Mouse (Mus musculus): ENCODE data around the gene Afap1l2. TPM values are rescaled to one million over a fixed set of nuclear protein-coding genes. Genes with fewer than 3 reads are reported as not detected.

The Afap1l2 gene
- polyA plus RNA-seq, 1 experiment from 2014 or later = 6.8 TPM

DNA sequence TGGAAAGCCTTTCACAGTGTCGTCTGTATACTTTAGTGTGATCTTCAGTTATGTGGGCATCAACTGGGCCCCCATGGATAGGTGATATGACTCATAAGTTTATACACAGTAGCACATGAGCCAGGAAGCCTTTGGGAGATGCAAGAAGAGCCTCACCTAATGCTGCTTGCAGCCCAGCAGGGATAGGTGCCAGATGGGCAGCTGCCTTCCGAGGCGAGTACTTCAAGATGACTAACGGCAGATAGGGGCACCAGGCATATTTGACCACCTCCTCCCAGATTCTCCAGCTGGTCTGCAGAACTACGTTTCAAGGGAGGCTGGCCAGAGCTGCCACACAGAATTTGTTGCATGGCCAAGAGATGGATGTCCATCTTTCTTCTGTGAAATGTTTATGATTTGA is 114.7 kb downstream of the Afap1l2 start:
- Histone ChIP-seq H3K27ac (replicated peaks) (no peak overlapping the region), H3K4me3 (no peak overlapping the region), H3K4me2 (replicated peaks) (no peak overlapping the region), H3K9me3 (no peaks in the 10 kb centered on the region), H3K36me3 (no peaks in the 10 kb centered on the region), H3K27me3 (no peaks in the 10 kb centered on the region), H3K4me1 (no peaks in the 10 kb centered on the region), H3K9ac (replicated peaks) (no peak overlapping the region)
- 86% methylated on average over 5 of the region's 5 CpGs for WGBS
- no peak for ATAC-seq (replicated peaks)

DNA sequence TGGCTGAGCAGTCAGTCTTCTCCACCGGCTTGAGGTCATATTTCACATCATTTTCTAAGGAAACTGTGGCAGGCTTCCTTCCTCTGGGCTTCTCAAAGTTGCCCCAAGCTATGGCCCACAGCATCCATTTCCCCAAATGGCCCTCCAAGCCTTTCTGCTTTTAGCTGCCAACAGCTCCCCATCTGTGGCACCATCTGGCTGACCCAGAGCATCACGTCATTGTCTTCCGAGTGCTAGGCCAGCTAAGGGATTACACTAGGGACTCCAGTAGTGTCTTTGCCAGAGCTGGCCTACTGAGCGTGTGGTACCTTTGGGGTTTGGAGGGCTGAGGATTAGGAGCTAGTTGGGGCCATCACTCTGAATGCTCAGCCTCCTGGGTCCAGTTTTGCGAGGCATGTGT is 115.4 kb downstream of the Afap1l2 start:
- Histone ChIP-seq H3K4me3 (no peak overlapping the region), H3K36me3 (no peaks in the 10 kb centered on the region), H3K27me3 (no peaks in the 10 kb centered on the region), H3K4me1 (no peaks in the 10 kb centered on the region), H3K9me3 (no peaks in the 10 kb centered on the region), H3K4me2 (replicated peaks) (no peak overlapping the region), H3K27ac (replicated peaks) (no peak overlapping the region), H3K9ac (replicated peaks) (no peak overlapping the region)
- no peak for ATAC-seq (replicated peaks)
- 76% methylated on average over 5 of the region's 5 CpGs for WGBS

DNA sequence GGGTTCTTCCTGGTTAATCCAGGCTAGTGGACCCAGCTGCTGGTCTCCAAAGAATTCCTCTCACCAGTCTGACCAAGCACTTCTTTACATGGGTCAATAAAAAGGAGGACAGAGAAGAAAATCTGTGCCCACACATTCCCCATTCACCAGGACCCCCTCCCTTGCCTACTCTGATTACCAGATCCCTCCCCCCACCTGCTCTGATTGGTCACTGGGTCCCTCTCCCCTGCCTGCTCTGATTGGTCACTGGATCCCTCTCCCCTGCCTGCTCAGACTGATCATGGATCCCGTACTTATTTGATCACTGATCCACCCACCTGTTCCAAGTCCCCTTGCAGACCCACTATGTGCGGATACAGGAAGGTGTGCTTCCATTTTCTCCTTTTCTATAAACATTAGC is 116.6 kb downstream of the Afap1l2 start:
- no peak overlapping the region for H3K9ac ChIP-seq (replicated peaks)
- no peaks in the 10 kb centered on the region for H3K9me3 ChIP-seq
- no peak overlapping the region for H3K4me2 ChIP-seq (replicated peaks)
- H3K27me3 ChIP-seq = no peaks in the 10 kb centered on the region
- 45% methylated on average over 2 of the region's 2 CpGs for WGBS
- H3K27ac ChIP-seq (replicated peaks) = no peak overlapping the region
- H3K4me1 ChIP-seq = no peaks in the 10 kb centered on the region
- H3K36me3 ChIP-seq = no peaks in the 10 kb centered on the region
- ATAC-seq (replicated peaks) = no peak
- no peak overlapping the region for H3K4me3 ChIP-seq

DNA sequence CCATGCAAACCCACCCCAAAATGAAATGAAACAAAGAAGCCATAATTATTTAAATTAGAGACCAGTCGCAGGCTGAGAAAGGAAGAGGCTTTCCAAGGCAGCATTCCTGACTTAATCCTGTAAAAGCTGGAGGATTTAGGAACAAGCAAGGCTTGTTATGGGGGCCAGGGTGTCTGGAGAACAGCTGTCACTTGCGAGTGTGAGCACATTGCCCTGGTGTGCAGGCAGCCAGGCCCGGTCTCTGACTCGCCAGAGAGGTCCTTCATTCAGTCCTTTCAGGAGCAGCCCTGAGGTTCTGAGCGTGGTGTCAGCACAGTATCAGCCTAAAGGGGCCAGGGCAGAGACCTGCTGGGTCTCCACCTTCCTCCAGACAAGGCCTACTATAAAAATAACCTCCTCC is 119.4 kb downstream of the Afap1l2 start:
- Histone ChIP-seq H3K36me3 (no peaks in the 10 kb centered on the region), H3K4me2 (replicated peaks) (no peak overlapping the region)
- WGBS = 51% methylated on average over 5 of the region's 5 CpGs

DNA sequence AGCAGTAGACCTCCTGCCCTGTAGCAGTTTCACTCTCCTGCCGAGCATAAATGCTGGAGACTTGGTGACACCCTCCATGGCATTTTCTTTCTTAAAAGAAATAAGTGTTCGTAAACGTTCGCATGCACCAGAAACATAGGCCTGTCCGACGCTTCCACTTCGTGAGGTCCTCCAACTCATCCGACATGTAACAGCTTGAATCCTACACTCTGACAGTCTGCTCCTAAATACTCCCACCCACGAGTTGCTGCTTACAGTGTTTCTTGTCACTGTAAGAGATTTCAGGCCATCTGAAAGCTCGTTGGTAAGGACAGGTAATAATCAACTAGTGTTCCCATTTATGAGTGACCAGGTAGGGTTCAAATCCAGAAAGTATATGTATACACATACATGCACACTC is 120.1 kb downstream of the Afap1l2 start:
- 83% methylated on average over 10 of the region's 10 CpGs for WGBS

More for the DNA sequence above, 119.4 kb downstream of the Afap1l2 start:
- Histone ChIP-seq H3K9me3 (no peaks in the 10 kb centered on the region), H3K27me3 (no peaks in the 10 kb centered on the region), H3K27ac (replicated peaks) (no peak overlapping the region), H3K9ac (replicated peaks) (no peak overlapping the region), H3K4me1 (no peaks in the 10 kb centered on the region), H3K4me3 (no peak overlapping the region)
- no peak for ATAC-seq (replicated peaks)

DNA sequence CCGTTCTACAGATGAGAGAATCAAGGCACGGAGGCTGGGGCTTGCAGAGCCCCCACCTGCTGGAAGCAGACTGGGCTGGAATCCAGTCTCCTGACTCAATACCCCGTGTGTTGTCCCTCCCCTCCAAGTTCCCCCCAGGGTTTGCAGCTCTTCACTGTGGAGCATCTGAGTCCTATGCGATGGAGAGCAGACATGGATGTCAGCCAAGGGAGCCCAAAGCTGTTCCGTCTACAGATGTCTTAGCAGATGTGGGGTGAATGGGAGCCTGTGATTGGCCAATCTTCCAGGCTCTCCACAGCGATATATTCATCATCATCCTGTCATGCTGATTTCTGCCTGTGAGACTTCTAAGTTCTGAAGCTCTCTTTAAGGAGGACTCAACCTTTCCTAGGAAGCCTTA is 130.7 kb downstream of the Afap1l2 start:
- Histone ChIP-seq H3K36me3 (no peaks in the 10 kb centered on the region), H3K4me2 (replicated peaks) (no peak overlapping the region), H3K9me3 (no peaks in the 10 kb centered on the region), H3K27me3 (peaks cover 43% of the 10 kb centered on the region), H3K9ac (replicated peaks) (no peak overlapping the region), H3K4me1 (peaks cover 16% of the 10 kb centered on the region), H3K4me3 (no peak overlapping the region), H3K27ac (replicated peaks) (no peak overlapping the region)
- ATAC-seq (replicated peaks) = no peak; the same call in 1 of the 2 replicates
- 58% methylated on average over 6 of the region's 6 CpGs for WGBS

More for the DNA sequence above, 120.1 kb downstream of the Afap1l2 start:
- H3K4me3 ChIP-seq = no peak overlapping the region
- H3K27me3 ChIP-seq = no peaks in the 10 kb centered on the region
- no peak overlapping the region for H3K9ac ChIP-seq (replicated peaks)
- ATAC-seq (replicated peaks) = no peak
- no peak overlapping the region for H3K4me2 ChIP-seq (replicated peaks)
- H3K9me3 ChIP-seq = no peaks in the 10 kb centered on the region
- H3K36me3 ChIP-seq = no peaks in the 10 kb centered on the region
- H3K27ac ChIP-seq (replicated peaks) = no peak overlapping the region
- H3K4me1 ChIP-seq = no peaks in the 10 kb centered on the region

- Histone ChIP-seq H3K36me3 (no peaks in the 10 kb centered on the region), H3K4me2 (replicated peaks) (peak overlapping the region; percentile 98), H3K4me1 (peaks cover 16% of the 10 kb centered on the region), H3K4me3 (peak overlapping the region; percentile 49), H3K9ac (replicated peaks) (peak overlapping the region; percentile 30), H3K27ac (replicated peaks) (no peak overlapping the region), H3K27me3 (peaks cover 45% of the 10 kb centered on the region), H3K9me3 (no peaks in the 10 kb centered on the region)
- WGBS = 8% methylated on average over 30 of the region's 30 CpGs
- ATAC-seq (replicated peaks) = 0 out of 2 replicates have a peak, but pooled peaks have one; percentile 38
These were observed 133.3 kb downstream of the Afap1l2 start for GRCm38 (mm10) chr19:56874601-56875315.

GRCm38 (mm10) chr19:56873816-56874600 is 134.0 kb downstream of the Afap1l2 start, which contains the start of gene Vwa2:
Gene Vwa2 (plus strand): TSS chr19:56874249.
- no peaks in the 10 kb centered on the region for H3K36me3 ChIP-seq
- H3K27ac ChIP-seq (replicated peaks) = no peak within 1 kb of the TSS
- H3K9ac ChIP-seq (replicated peaks) = peak within 1 kb of the TSS; percentile 30
- peak; percentile 13; the same call in 1 of the 2 replicates for ATAC-seq (replicated peaks)
- no peaks in the 10 kb centered on the region for H3K9me3 ChIP-seq
- WGBS = 2% methylated on average over 71 of the region's 71 CpGs
- H3K4me3 ChIP-seq = peak within 1 kb of the TSS; percentile 49
- peaks cover 16% of the 10 kb centered on the region for H3K4me1 ChIP-seq
- peaks cover 45% of the 10 kb centered on the region for H3K27me3 ChIP-seq
- H3K4me2 ChIP-seq (replicated peaks) = peak within 1 kb of the TSS; percentile 98

- no peak for ATAC-seq (replicated peaks)
- no peak overlapping the region for H3K27ac ChIP-seq (replicated peaks)
- 66% methylated on average over 4 of the region's 4 CpGs for WGBS
- H3K9ac ChIP-seq (replicated peaks) = no peak overlapping the region
- H3K36me3 ChIP-seq = no peaks in the 10 kb centered on the region
- no peak overlapping the region for H3K4me2 ChIP-seq (replicated peaks)
- no peak overlapping the region for H3K4me3 ChIP-seq
- no peaks in the 10 kb centered on the region for H3K4me1 ChIP-seq
- H3K27me3 ChIP-seq = peaks cover 5% of the 10 kb centered on the region
- H3K9me3 ChIP-seq = no peaks in the 10 kb centered on the region
These were observed 140.3 kb downstream of the Afap1l2 start for GRCm38 (mm10) chr19:56867701-56868100.

Other genes with a start within 250 kb of the Afap1l2 start
- 26.4 and 27.6 TPM in 2 replicates for gene Ccdc186, start 186.0 kb downstream of the Afap1l2 start, polyA plus RNA-seq (2015; fragmentation: Nextera tagmentation; extraction: Ambion mirVana)
- gene Tdrd1, start 182.0 kb downstream of the Afap1l2 start, polyA plus RNA-seq (2015; fragmentation: Nextera tagmentation; extraction: Ambion mirVana) = 0.73 and 0.75 TPM in 2 replicates
- 0.28 and 0.32 TPM in 2 replicates for gene Vwa2, start 134.0 kb downstream of the Afap1l2 start, polyA plus RNA-seq (2015; fragmentation: Nextera tagmentation; extraction: Ambion mirVana)